Mouse (Mus musculus): ENCODE measurements around the gene Mpp5. TPM values are rescaled to one million over a fixed set of nuclear protein-coding genes. Genes with fewer than 3 reads are reported as not detected.

Gene Mpp5
- 3.3 TPM for polyA plus RNA-seq (2015; fragmentation: Illumina TruSeq; extraction: RNeasy Lipid Tissue Mini Kit (QIAGEN cat#74804); ENCODE audit: insufficient read depth, low read depth, low replicate concordance)

GRCm38 (mm10) chr12:78748557-78749377, at the start of gene Mpp5:
Mpp5 (plus strand) TSS chr12:78748907.

GRCm38 (mm10) chr12:78861496-78862253, 113.0 kb downstream of the Mpp5 start, which contains the start of the genes Atp6v1d and Eif2s1:
Atp6v1d (minus strand) TSS chr12:78861638.
Eif2s1 (plus strand) TSS chr12:78861819.

Other genes starting within 250 kb of the Mpp5 start
- gene Fam71d, start 57.4 kb upstream of the Mpp5 start, polyA plus RNA-seq (2015; fragmentation: Illumina TruSeq; extraction: RNeasy Lipid Tissue Mini Kit (QIAGEN cat#74804); ENCODE audit: insufficient read depth, low read depth, low replicate concordance), result not detected
- gene Atp6v1d, start 112.7 kb downstream of the Mpp5 start, polyA plus RNA-seq (2015; fragmentation: Illumina TruSeq; extraction: RNeasy Lipid Tissue Mini Kit (QIAGEN cat#74804); ENCODE audit: insufficient read depth, low read depth, low replicate concordance), result 15.9 TPM
- gene Eif2s1, start 112.9 kb downstream of the Mpp5 start, polyA plus RNA-seq (2015; fragmentation: Illumina TruSeq; extraction: RNeasy Lipid Tissue Mini Kit (QIAGEN cat#74804); ENCODE audit: insufficient read depth, low read depth, low replicate concordance), result 5.3 TPM
- gene Plek2, start 158.1 kb downstream of the Mpp5 start, polyA plus RNA-seq (2015; fragmentation: Illumina TruSeq; extraction: RNeasy Lipid Tissue Mini Kit (QIAGEN cat#74804); ENCODE audit: insufficient read depth, low read depth, low replicate concordance), result 1.2 TPM

All from pancreas, adult 10 weeks (tissue).